Mouse (Mus musculus): ENCODE results near the gene Il6st.

The Il6st gene

GRCm38 (mm10) chr13:112523346-112523970, 59.6 kb downstream of the Il6st start:
- no peak for ATAC-seq (ENCODE audit: low TSS enrichment)

GRCm38 (mm10) chr13:112527186-112527585, 63.3 kb downstream of the Il6st start:
- ATAC-seq (ENCODE audit: low TSS enrichment), result no peak

DNA sequence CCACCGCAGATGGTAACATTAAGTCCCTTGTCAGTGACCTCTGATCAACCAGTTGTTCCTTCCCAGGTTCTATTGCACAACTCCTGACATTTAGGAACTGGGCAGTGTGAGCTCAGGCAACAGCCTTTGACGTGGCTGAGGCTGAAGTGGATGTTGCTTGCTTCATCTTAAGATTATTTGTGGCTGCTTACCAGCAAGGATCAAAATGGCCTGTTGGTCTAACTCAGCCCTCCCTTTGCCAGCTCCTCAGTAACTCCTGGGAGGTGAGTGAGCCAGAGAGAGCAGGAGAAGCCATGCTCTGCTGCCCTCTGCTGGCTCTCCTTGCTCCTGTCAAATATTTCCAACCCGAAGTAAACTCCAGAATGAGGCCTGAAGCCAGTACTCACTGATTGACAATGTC, 66.0 kb downstream of the Il6st start:
- ATAC-seq (ENCODE audit: low TSS enrichment), result peak; percentile 97

DNA sequence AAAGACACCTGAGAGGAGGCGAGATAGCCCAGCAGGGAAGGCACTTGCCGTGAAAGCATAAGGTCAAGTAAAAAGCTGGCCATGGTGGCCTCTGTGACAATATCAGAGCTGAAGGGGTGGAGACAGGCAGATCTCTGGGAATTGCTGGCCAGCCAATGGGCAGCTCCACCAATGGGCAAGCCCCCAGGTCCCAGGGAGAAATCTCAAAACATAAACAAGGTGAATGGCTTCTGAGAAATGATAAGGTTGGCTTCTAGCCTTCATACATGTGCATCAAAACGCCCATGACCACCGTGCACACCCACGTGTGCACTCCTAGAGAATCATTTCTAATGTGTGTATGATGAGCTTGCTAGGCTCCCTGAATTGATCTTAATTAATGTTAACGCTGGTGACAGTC, 68.4 kb downstream of the Il6st start:
- no peak for ATAC-seq (ENCODE audit: low TSS enrichment)

- ATAC-seq (ENCODE audit: low TSS enrichment), result no peak
These were observed 69.7 kb downstream of the Il6st start for GRCm38 (mm10) chr13:112533556-112533955.

DNA sequence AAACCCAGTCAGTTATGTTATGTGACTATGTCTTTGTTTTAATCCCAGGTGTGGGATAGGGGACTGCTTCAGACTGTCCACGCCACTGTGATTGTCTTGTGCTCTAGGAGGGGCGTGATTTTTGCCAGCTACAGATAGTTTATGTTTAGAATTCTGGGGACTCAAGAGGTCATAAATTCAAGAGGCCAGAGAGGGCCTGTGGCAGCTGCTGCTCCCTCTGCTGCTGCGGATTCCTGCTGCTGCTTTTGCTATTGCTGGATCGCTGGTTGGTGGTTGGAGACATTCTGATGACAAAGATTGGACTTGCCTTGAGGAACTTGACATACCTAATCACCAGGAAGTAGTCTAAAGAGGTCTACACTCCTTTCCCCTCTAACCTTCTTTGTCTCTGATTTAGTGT, 72.7 kb downstream of the Il6st start:
- ATAC-seq (ENCODE audit: low TSS enrichment), result no peak

DNA sequence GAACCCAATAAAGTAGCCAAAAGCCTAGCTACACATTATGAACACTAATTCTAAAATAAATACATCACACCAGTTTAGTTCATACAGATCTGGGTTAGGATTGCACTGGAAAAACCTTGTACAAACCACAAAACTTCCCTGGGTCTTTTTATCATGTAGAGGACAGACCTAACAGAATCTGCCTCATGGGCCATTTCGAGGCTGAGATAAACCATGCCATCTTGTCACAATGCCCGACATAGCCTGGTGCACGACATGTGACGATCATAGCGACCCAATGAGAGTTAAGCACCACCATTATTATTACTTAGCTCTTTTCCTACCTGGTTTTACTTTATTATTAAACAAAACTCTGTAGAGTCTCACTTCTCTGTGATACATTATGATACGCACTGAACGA, 73.2 kb downstream of the Il6st start:
- ATAC-seq (ENCODE audit: low TSS enrichment), result no peak

- no peak for ATAC-seq (ENCODE audit: low TSS enrichment)
These were observed 76.7 kb downstream of the Il6st start for GRCm38 (mm10) chr13:112540616-112541015.

- no peak for ATAC-seq (ENCODE audit: low TSS enrichment)
These were observed 77.5 kb downstream of the Il6st start for GRCm38 (mm10) chr13:112541223-112541975.

GRCm38 (mm10) chr13:112551641-112552548, 88.0 kb downstream of the Il6st start:
- ATAC-seq (ENCODE audit: low TSS enrichment), result no peak

GRCm38 (mm10) chr13:112553304-112553703, 89.4 kb downstream of the Il6st start:
- ATAC-seq (ENCODE audit: low TSS enrichment), result no peak

DNA sequence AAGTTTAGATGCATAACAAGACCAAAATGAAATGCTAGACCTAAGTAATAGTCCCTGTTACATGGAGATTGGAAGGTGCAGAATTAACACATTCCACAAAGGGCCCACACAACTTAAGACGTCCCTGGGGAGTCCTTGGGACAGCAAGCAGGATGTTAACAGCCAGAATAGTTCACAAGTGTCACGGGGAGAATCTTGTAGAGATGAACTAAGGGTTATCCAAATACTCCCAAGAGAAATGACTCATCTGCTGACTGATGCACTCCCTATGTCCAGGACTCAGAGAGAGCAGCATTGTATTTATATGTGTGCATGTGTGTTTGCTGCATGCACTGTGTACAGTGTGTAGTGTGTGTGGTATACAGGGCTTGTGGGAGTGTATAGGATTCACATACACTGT, 92.6 kb downstream of the Il6st start:
- ATAC-seq (ENCODE audit: low TSS enrichment), result no peak

Data from frontal cortex, adult (tissue).